Mouse (Mus musculus) right cerebral cortex, postnatal 36 days (tissue): ENCODE data around the gene Taar5.

Experiments used
- DNase-seq, 2 experiments: peaks; one replicate each; pipeline ENCODE4 v3.0.0; 2022; ENCODE audit warnings: low spot score in 2 of 2, mixed read lengths in 1 of 2

Taar5 gene

DNA sequence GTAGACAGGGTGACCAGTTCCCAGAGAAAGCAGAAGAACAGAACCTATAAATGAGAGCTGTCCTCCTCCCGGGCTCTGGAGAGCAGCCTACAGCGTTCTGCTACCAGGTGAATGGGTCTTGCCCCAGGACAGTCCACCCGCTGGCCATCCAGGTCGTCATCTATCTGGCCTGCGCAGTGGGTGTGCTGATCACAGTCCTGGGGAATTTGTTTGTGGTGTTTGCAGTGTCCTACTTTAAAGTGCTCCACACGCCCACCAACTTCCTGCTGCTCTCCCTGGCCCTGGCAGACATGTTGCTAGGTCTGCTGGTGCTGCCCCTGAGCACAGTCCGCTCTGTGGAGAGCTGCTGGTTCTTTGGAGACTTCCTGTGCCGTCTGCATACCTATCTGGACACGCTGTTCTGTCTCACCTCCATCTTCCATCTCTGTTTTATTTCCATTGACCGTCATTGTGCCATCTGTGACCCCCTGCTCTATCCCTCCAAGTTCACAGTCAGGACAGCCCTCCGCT, at the start of gene Taar5:
Gene Taar5, plus strand, starts transcription at position 51 of the 510 bp plus-strand sequence.
- DNase-seq = no peak

- DNase-seq = no peak
Measured at GRCm38 (mm10) chr10:23922468-23922867, 48.0 kb upstream of the Taar5 start.

DNA sequence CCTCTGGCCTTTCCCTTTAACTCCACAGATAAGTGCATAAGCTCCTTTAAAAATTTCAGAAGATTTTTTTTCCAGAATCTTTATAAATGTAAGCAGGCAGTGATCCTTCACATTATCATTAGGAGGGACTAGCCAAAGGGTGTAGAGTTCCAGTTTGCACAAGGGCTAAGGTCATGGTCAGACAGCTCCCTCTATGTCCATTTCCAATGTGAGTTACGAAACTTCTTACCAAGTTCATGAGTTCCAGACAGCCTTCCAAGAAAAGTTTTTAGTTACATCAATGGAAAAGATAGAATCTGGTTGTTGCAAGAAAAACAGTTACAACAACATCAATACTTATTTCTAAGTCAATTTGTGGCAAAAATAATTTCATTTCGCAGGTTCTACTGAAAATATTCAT, 46.6 kb upstream of the Taar5 start:
- no peak for DNase-seq

DNA sequence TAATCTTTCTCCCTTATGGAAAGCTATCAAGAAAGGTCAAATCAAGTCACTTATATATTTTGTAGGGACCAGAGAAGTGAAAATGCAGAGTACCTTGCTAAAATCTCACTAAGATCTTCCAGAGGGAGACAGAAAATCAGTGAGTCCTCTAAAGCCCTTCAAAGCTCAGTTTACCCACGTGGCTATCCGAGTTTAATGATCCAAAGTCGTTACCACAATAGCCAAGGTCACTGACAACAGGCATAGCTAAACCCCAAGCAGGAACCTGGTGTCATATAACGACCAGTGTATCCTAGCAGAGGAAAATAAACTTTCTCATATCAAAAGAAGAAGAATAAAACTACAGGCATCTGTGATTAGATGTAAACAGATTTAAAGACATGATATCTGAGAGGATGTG, 32.9 kb upstream of the Taar5 start:
- no peak for DNase-seq

DNA sequence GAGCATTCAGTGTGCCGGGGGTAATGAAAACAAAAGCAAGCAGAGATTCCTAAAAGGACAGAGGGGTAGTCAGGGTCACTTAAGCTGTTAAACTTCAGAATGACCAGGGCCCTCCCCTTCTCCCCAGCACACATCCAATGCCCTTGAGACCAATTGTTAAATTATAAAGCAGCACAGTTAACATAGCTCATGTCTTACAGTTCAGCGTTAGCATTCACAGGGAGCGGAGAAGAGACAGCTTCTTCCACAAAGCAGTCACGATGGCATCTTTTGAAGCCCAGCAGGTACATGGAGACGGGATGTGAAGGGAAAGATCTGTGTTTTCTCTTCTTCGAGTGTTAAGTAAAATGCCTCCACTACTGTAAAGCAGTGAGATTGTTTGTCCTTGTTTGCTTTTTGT, 32.2 kb upstream of the Taar5 start, which contains the start of gene Taar2:
Gene Taar2, plus strand, starts transcription at position 261 of the 400 bp plus-strand sequence.
- no peak for DNase-seq

DNA sequence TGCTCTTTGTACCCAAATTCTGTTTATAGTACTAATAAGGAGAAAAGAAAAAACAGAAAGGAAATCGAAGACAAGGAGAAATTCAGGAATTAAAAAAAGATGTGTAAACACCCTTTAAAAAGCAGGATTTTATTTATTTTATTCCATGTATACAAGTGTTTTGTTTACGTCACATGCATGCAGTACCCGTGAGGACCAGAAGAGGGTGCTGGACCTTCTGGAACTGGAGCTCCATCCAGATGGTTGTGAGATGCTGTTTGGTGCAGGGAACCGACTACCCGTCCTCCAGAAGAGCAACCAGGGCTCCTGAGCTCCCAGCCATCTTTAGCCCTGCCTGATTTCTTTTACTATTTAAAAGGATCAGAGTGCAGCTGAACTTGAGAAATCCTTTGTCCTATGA, 28.0 kb upstream of the Taar5 start:
- no peak for DNase-seq

DNA sequence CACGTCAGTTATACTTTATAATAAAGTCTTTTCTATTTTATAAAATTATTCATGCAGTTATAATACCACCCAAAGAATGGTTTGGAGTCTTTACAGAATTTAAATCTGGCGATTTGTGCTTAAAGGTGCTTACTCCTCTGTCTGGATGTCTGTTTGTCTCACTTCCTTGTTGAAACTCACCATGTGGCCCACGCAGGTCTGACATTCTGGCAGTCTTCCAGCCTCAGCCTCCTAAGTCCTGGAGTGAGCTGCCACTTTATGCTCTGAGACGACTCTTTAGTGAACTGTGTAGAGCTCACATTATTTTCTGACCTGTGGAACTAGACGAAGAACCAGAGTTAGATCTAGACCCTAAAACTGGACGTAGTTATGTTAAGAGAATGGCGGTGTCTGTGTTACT, 22.5 kb upstream of the Taar5 start:
- no peak for DNase-seq

DNA sequence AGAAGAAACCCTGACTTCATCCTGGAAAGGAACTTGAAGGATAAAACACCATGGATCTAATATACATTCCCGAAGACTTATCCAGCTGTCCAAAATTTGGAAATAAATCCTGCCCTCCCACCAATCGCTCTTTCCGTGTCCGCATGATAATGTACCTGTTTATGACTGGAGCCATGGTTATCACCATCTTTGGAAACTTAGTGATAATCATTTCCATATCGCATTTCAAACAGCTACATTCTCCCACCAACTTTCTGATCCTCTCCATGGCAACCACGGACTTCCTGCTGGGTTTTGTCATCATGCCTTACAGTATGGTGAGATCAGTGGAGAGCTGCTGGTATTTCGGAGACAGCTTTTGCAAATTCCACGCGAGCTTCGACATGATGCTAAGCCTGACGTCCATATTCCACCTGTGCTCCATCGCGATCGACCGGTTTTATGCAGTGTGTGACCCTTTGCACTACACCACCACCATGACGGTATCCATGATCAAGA, 20.9 kb upstream of the Taar5 start, which contains the start of gene Taar3:
Gene Taar3, plus strand, starts transcription at position 51 of the 498 bp plus-strand sequence.
- DNase-seq = no peak

DNA sequence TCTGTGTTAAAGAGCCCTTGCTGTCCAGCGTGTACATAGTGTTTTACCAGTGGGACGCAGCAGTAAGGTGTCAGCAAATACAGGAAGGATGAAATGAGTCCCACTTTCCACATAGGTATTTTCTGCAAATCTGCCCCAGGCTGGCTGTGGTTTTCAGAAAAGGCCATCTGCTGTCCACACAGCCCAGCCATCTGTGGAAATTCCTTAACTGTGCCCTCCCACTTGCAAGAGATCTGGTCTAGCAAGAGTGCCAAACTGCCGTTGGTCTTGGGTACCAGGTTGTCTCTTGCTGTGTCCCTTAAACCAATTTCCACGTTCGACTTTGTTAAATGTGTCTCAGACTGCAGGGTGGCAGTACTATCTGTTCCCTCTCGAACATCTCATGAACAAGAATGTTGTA, 18.8 kb upstream of the Taar5 start:
- DNase-seq = no peak

GRCm38 (mm10) chr10:23959071-23959470, 11.4 kb upstream of the Taar5 start:
- DNase-seq = no peak

- no peak for DNase-seq
Measured at GRCm38 (mm10) chr10:23960444-23960915, 10.0 kb upstream of the Taar5 start, which contains the start of gene Taar4. Taar4 (plus strand) TSS chr10:23960494.

DNA sequence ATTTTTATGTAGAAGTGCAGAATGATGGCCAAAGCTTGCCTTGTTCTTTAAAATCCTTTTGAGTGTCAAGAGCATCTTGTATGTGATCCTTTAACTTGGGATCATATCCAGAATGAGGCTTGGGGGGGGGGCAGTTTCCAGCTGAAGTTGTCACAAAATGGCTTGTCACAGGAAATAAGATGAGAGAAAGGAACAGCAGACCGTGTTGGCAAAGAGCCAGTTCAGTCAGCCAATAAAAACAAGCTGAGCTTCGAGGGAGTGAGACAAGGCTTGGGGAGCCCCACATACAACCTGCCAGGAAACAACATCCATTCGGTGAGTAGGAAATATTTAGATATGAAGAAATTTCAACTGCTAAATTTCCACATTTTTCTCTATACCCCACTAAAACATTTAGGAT, 7.1 kb upstream of the Taar5 start:
- no peak for DNase-seq

DNA sequence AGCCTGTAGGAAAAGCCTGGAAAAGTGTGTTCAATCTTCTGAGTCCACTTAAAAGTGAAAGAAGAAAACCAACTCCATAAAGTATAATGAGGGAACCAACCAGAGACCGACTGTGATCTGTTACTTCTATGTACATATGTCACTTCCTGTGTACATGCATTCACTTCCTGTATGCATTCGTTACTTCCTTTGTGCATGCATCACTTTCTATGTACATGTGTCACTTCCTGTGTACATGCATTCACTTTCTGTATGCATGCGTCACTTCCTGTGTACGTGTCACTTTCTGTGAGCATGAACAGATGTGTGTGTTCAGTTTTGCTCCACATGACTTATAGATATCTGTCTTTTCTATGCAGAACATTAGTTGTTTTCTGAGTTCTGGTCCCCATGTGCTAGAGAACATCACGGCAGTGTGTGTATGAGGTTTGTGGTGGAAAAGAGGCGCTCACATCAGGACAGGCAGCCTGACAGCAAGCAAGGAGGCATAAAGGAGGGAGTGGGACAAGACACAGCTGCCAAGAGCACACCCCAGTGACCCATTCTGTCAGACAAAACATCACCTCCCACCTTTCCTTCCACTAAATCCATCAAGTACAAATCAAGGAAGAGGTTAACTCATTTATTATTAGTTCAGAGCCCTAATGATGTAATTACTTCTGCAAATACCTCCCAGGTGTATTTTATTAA, 5.4 kb upstream of the Taar5 start:
- no peak for DNase-seq

GRCm38 (mm10) chr10:23971256-23971655, 750 bp downstream of the Taar5 start:
- DNase-seq = no peak

DNA sequence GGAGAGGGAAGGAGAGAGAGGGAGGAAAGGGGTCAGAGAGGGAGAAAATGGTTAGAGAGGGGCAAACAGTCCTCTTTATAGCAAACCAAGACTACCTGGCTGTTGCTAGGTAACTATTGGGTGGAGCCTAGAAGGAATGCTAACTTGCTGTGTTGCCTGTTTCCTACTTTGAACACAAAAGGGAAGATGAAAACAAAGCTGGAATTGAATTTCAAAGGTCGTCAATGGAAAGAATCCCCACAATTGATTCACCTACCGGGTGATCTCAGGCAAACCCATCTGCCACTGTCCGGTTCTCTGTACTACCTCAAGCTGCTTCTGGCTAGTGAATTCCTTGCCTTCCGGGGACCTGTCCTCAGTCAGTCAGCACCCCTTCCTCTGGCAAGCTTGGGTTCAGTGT, 7.5 kb downstream of the Taar5 start:
- DNase-seq = no peak

- peak; percentile 32 to 53 for DNase-seq
Measured at GRCm38 (mm10) chr10:23978901-23979705, 8.6 kb downstream of the Taar5 start.

DNA sequence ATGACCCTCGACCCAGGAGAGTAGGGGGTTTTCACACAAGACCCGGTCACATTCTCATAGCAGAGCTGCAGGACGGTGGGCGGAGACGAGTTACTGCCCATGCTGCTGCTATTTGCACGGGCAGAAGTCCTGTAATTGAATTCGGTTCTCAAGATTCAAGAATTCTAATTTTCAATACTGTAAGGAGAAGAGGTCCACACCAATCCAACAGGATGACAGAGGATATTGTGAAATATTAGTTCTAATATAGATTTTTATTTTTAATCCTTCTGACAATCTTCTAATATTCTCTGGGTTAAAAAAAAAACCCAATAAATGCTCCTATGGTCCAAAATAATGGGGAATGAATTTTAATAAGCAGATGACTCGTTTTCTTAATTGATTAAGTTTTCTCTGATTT, 15.0 kb downstream of the Taar5 start, which contains the start of gene Taar6:
Gene Taar6, minus strand, starts transcription at position 101 of the 400 bp plus-strand sequence.
- DNase-seq = no peak

- no peak for DNase-seq
Measured at GRCm38 (mm10) chr10:23986419-23986818, 15.9 kb downstream of the Taar5 start.

DNA sequence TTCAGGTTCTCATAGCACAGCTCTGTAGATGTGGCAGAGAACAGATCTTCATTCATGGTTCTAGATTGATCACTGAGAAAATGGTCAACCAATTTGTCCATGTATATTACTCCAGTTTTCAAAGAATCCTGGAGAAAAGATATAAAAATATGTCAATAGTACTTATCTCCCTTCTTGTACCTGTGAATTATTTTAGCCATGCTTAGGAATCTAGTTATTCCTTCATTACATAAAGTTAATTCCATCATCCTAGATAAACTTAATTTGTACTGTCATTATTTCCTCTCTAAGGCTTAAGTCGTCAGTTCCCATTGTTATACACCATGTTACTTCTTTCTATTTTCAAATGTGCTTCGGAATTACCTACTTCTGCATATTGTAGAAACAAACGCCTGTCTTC, 22.9 kb downstream of the Taar5 start, which contains the start of gene Taar7a:
Gene Taar7a, minus strand, starts transcription at position 101 of the 400 bp plus-strand sequence.
- DNase-seq = no peak

- no peak for DNase-seq
Measured at GRCm38 (mm10) chr10:23999639-24000038, 29.1 kb downstream of the Taar5 start, which contains the start of gene Taar7b. Taar7b (plus strand) TSS chr10:23999939.

DNA sequence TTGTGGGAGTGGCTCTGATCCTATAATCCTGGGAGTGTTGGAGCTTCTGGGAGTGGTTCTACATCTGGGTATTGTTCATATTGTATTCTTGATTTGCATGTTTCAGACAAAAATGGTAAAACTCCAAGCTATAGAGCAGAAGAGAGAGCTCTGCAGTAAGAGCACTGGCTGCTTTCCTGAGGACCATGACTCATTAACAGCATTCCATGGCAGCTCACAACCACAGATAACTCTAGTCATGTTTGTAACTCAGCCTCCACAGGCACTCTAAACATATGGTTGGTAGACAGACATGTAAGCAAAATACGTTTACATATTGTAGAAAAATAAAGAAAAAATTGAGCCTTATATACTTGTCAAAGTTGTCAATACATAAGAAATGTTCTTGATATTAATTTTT, 35.9 kb downstream of the Taar5 start:
- no peak for DNase-seq

DNA sequence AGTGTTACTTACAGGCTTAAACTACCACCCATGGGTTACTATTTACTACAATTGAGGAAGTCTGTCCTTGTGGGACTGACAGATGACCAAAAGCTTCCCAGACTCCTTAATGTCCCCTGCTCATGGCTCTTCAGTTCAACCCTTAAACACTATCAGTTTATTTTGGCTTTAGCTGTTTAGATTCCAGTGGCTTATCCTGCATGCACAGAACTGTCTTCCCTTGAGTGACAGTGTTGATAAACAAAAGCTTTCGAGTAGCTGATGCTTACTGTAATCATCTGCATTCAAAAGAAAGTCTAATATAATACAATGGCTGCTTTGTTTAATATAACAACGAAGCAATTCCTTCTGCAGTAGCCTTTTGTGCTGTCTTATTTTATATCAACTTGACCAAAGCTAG, 36.5 kb downstream of the Taar5 start:
- no peak for DNase-seq
